1 mouse cellular context compared by ENCODE assay signal in the genomic region with DNA sequence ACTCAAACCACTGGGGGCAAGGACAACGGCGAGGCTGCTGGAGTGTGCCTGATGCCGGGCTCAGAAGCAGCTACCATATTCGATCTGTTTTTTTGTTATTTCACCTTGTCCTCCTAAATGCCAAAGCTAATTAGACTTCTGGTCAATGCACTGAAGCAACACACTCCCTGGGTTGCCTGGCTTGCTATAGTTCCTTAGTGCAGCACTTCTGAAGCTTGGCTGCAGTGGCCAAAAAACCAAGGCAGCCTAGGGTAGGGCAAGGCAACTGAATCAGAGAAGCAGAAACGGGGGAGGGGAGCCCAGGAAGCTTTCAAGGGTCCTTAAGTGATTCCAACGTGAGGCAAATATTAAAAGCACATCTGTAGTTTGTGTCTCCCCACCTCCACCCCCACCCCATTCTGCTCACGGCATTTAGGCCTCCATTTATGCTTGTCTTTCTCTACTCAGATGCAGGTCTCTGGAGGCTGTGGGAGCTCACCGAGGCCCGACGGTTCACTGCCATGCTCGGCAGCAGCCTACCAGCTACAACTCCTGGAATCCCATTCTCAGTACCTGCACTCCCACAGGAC.
TF ChIP-seq lines count a peak whose summit lies in the region.

No protein-coding gene starts in this region.

TF ChIP-seq in myocyte, 11 proteins besides CTCF, POLR2A, EP300 and RAD21 (continued from another document):
- no peak for TF ChIP-seq POLR2AphosphoS2 (IDR thresholded peaks at IDR 0.05; ENCODE audit: insufficient read length, low read depth)
- no peak for TF ChIP-seq MYOG (IDR thresholded peaks at IDR 0.05; ENCODE audit: control insufficient read depth in 1 of 3, insufficient read depth in 1 of 3, insufficient read length in 2 of 3, low read depth in 2 of 3)
- TF ChIP-seq REST (IDR thresholded peaks at IDR 0.05; ENCODE audit: insufficient read depth, insufficient read length) = no peak
- TF ChIP-seq CEBPB (IDR thresholded peaks at IDR 0.05; ENCODE audit: insufficient read depth, poor library complexity, severe bottlenecking) = no peak
- no peak for TF ChIP-seq MAX (IDR thresholded peaks at IDR 0.05; ENCODE audit: low read depth)
- TF ChIP-seq SRF (IDR thresholded peaks at IDR 0.05; ENCODE audit: control insufficient read depth, insufficient read length, low read depth) = no peak
- no peak for TF ChIP-seq TCF12 (IDR thresholded peaks at IDR 0.05; ENCODE audit: insufficient read depth, poor library complexity, severe bottlenecking)
- TF ChIP-seq E2F4 (IDR thresholded peaks at IDR 0.05; ENCODE audit: insufficient read depth) = no peak
